Mouse (Mus musculus): ENCODE data around the gene Tmem121. TPM values are rescaled to one million over a fixed set of nuclear protein-coding genes. Genes with fewer than 3 reads are reported as not detected.

Tmem121 gene
- polyA plus RNA-seq (2017; shearing (Covaris generic)) = not detected

DNA sequence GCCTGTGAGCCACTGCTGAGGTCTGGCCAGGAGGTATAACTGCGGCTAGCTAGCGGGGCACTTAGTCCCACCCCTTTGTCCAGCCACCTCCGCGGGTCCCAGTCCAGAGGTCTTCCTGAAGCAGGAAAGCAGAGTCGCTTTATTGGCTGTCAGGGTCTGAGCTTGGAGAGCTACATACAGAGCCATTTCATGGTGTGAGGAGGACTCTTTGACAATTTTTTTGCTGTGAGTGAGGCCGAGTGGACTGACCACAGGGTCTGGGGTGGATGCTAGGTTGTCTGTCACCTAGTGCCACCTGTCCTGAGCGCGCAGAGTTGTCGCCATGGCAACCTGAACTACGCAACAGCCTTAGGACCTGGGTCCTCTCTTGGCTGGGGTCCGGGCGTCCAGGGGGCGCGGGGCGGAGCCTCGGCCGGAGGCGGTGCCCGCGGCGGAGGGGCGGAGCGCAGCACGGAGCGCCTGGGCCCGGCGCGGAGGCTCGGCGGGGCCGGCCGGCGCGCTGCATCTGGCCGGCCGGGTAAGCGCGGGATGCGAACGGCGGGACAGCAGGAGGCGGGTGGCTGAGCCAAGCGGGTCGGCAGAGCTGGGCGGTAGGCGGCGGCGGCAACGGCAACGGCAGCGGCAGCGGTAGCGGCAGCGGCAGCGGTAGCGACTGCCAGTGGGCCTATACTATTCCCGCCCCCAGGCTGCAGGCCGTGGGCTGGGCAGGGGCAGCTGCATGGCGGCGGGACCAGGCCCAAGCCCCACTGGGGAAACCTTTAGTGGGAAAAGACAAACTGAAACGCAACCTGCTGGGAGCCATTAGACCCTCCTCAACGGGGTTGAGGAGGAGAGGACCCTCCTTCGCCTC, at the start of gene Tmem121:
TSS of gene Tmem121 (plus strand) at position 489 of the 850 bp plus-strand sequence.

DNA sequence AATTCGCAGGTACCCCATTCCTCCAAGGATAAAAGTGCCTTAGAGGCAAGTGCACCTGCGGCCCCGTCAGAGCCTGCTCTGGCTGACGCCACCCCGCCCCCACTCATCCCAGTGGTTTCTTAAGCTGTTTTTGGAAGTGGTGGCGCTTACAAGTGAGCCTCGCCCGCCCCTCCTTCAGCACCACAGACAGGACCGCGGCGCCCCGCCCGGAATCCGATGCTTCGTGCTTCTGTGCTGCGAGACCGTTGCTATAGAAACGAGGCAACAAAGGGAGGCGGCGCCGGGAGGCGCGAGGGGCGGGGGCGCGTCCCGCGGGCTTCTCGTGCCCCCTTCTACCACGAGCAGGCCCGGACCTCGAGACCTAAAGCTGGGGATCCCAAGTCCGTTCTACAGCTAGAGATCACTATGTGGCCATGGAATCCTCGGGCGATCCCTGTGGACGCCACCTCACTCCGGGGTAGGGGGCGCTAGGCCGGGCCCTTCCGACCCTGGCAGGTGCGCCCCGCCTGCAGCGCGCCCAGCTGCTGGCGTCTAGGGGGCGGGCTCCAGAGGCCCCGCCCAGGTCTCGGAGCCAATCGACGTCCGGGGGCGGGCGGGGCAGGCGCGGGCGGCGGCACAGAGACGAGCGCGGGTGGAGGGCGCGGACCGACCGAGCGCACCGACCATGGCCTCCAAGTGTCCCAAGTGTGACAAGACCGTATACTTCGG, 45.7 kb upstream of the Tmem121 start, which contains the start of gene Crip2:
TSS of gene Crip2 (plus strand) at position 329 of the 708 bp plus-strand sequence.

DNA sequence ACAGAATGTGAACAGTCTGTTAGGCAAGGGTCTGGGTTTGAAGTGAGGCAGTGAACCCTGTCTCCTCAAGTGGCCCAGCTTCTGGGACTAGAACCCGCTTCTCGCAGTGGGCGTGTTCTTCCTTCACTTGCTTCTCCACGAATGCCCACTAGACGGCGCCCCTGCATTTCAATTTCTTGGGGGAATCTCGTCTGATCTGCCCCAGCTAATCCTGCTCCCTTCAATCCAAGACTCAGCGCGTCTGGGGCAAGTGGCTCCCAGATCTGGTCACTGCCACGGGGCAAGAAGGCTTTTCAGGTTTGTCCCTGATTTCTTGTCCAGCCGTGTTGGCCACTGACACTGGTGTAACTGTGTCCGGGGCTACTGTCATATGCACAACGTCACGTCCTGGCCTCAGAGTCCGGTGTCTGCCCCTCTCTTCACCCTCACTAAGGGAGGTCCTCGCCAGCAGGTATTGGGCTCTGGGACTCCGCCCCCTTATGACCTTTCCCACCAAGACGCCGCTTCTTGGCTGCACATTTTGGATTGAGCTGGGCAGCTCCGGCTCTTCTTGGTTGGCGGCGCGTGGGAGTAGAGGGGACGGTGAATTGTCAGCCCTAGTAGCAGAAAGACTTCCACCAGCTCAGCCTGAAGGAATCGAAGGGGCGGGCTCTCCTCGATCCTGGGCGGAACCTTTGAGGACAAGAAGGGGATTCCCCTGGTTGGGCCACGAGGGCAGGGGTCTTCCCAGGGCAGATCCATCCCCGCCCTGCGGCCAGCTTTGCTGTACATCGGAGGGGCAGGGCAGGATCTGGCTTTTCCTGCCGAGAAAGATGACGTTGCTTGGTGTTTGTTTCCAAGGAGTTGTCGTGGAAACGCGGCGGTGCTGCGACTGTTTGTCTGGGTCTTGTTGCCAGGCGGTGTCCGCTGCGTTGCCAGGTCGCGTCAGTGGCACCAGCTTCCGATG, 39.3 kb upstream of the Tmem121 start, which contains the start of gene Crip1:
TSS of gene Crip1 (plus strand) at position 205 of the 946 bp plus-strand sequence.

DNA sequence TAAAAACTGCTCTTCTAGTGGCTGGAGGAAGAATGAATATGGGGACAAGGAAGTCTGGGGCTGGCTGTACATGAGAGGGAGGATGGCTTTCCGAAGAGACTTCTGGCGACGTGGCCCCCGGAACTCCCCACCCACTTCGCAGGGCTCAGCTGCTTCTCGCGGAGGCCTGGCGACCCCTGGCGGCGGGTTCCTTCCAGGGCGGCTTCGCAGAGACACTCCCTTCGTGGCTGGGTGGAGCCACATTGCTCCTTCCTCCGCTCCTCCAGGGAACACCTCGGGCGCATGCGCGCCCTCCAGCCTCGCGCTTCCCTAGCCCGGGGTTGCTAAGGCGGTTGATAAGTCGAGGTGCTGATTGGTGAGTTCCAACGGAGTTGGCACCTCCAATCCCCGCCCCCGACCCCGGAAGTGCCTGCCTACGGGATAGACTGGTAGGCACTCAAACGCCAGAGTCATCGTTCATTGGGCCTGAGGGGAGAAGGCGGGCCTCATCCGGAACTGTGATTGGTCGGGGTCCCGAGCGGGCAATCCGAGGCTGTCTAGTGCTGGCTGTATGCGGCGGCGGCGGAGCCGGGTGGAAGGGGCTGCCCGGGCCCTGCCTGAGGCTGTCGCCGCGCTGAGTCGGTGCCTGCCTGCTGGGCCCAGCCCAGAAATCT, 29.7 kb upstream of the Tmem121 start, which contains the start of gene Tedc1:
TSS of gene Tedc1 (plus strand) at position 535 of the 653 bp plus-strand sequence.

Other genes with a start within 250 kb of the Tmem121 start
- 48.1 TPM for gene Nudt14, start 243.8 kb upstream of the Tmem121 start, polyA plus RNA-seq (2017; shearing (Covaris generic))
- 7.9 TPM for gene Btbd6, start 209.4 kb upstream of the Tmem121 start, polyA plus RNA-seq (2017; shearing (Covaris generic))
- 17.5 TPM for gene Brf1, start 185.2 kb upstream of the Tmem121 start, polyA plus RNA-seq (2017; shearing (Covaris generic))
- 3.6 TPM for gene Pacs2, start 171.4 kb upstream of the Tmem121 start, polyA plus RNA-seq (2017; shearing (Covaris generic))
- gene Tex22, start 111.4 kb upstream of the Tmem121 start, polyA plus RNA-seq (2017; shearing (Covaris generic)) = 0.54 TPM
- 3.0 TPM for gene Mta1, start 87.7 kb upstream of the Tmem121 start, polyA plus RNA-seq (2017; shearing (Covaris generic))
- gene Crip2, start 45.7 kb upstream of the Tmem121 start, polyA plus RNA-seq (2017; shearing (Covaris generic)) = 7.3 TPM
- gene Crip1, start 39.6 kb upstream of the Tmem121 start, polyA plus RNA-seq (2017; shearing (Covaris generic)) = 1,248 TPM
- gene Tedc1, start 29.5 kb upstream of the Tmem121 start, polyA plus RNA-seq (2017; shearing (Covaris generic)) = 8.7 TPM